Mouse (Mus musculus) left cerebral cortex, postnatal 25 days (tissue): ENCODE results near the gene Pcbp3. TPM values are rescaled to one million over a fixed set of nuclear protein-coding genes. Genes with fewer than 3 reads are reported as not detected.

Source experiments
- DNase-seq, 2 experiments: peaks; one replicate each; pipeline ENCODE4 v3.0.0; 2022; ENCODE audit warnings: low spot score in 2 of 2, mixed read lengths in 1 of 2
- intact Hi-C: fragments of 180-260 bp; cut with DNase I; formaldehyde crosslinking; loops from one replicate; pipeline ENCODE4 v1.15.1; 2025
- total RNA-seq, 2 experiments: library from RNA; stranded (reverse); gene quantifications; 2 replicates each; pipeline ENCODE4 v1.2.3; 2021

The Pcbp3 gene
- total RNA-seq, 2 experiments from 2014 or later = 67.2 to 72.4 TPM

DNA sequence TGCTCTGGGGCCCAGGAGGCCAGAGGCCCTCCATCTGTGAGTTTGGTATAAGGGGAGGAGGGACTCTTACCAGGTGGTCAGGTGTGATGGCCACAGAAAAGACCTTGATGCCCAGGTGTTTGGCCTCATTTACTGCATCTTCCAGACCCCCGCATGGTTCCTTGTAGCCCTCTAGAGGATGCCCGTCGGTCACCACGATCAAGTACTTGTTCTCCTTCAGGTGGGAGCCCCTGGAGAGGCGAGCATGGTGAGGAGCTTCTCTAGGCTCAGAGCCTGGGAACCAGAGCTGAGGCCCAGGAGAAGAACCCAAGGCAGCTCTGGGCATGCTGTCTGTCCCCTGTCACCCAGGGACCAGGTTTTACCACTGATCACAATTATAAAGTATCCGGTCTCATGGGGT lies 239.9 kb downstream of the Pcbp3 start:
- no peak for DNase-seq
- intact Hi-C loops = no loop called here

DNA sequence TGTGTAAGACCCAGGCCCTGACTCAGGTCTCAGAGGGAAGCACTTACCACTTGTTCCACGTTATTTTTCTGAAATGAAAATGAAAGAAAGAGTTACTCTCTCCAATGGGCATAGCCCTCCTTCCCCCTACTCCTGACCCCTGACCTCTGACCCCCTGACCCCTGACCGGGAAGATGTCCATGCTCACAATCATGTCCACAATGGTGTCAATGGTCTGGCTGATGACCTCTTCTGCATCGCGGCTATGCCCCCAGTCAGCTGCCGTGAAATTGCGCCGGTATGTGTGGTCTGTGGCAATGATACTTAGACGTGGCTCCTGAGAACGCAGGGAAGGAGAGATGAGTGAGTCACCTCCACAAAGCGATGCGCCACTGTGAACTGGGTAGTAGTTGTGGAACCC lies 240.5 kb downstream of the Pcbp3 start:
- intact Hi-C loops = no loop called here
- no peak for DNase-seq

DNA sequence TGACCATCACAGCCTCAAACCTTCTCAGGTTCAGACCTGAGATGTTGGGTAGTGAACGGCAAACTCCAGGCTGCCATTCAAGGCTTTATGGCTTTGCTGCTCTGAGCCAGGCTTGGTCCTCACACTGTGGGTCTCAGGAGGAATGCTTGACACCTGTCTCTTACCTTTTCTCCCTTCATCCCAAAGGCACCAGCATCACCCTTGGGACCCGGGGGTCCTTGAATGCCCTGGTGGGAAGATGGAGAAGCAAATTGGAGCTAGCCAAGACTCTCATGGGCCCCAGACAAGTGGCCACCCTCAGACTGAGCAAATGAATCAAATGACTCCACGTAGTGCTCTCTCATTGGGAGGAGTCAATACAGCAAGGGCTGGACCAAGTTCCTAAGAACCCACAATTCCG lies 244.1 kb downstream of the Pcbp3 start:
- intact Hi-C loops = no loop called here

DNA sequence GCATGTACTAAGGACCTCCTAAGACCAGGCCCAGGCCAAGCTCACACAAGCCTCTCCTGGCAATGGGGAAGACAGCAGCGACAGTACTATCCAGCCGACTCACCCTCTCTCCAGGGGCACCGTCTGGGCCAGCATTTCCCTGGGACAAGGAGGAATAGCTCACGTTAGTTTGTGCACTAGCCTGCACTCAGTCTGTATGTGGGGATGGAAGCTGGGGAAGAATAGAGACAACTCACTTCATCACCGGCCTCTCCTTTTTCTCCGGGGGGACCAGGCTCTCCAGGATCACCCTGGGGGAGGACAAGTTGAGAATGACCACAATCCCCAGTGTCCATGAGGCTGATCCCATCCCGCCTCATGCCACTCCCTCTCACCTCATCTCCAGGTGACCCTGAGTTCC lies 244.7 kb downstream of the Pcbp3 start:
- no peak for DNase-seq
- intact Hi-C loops = no loop called here

More for the DNA sequence above, 244.1 kb downstream of the Pcbp3 start:
- no peak for DNase-seq

DNA sequence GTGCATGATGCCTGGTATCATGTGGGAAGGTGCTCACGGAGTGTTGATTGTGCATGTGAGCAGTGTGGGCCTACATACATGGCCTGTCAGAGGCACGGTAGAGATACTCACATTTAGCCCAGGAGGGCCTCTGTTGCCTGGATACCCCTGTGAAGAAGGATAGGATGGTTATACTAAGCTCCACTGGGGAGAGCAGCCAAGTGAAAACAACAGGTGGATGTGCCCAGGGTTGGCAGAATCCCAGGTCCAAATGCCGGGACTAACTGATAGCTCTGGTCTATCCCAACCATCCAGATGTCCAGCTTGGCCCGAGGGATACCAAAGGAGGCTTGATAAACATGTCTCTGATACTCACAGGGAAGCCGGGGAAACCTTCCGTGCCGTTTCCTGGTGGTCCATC lies 247.4 kb downstream of the Pcbp3 start:
- intact Hi-C loops = no loop called here
- DNase-seq = no peak

DNA sequence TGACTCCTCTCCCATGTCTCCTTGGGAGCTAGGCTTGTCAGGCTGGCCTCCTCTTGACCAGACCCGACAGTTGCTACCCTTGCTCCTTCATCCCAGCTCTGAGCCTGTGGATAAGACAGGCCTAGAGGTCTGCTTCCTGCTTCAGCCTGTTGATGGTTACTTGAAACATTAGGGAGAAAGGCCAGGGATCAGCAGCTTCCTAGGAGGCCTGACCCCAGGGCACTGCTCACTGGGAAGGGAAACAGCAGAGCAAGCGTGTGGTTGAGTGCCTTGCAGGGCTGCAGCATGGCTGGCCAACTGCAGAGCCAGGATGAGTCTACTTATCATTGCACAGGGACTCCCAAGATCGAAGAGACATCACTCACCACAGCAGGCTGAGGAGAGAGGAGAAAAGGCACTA lies 249.2 kb downstream of the Pcbp3 start:
- intact Hi-C loops = no loop called here
- no peak for DNase-seq

Other genes with a start within 250 kb of the Pcbp3 start
- 10 to 100 TPM; 35.8 to 45.6 TPM for gene Col6a1, start 235.7 kb downstream of the Pcbp3 start, total RNA-seq
- gene Slc19a1, start 70.4 kb upstream of the Pcbp3 start, total RNA-seq = 10 to 100 TPM; 23.3 to 26.3 TPM
- gene Col18a1, start 204.7 kb upstream of the Pcbp3 start, total RNA-seq = 1 to 10 TPM; 4.0 to 5.3 TPM